ENCODE assay signal across 10 mouse cellular contexts in the genomic region with DNA sequence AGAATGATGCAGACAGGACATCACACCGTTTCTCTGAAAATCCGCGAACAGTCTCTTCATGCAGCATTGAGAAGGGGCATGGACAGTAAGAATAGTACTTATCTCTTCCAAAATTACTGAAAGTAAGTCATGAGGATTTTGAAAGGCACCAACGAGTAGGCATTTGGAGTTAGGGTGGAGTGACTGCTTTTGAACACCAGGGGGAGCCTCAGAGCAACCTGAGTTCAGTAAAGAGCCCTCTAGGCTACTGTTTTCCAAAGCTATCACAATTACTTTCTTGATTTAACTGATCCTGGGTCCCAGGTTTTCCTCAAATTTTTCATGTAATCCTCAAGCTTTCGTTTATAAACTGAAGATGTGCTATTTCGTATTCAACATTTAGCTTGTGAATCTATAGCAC. TPM values are rescaled to one million over a fixed set of nuclear protein-coding genes. Genes with fewer than 3 reads are reported as not detected.
DNase-seq lines count a peak whose midpoint lies in the region; ATAC-seq and TF ChIP-seq lines count a peak whose summit lies in the region.
"Had no signal": no experiment of that assay in that cellular context is flagged by ENCODE, and none has a peak within 500 bp of the region (broad histone marks: within the 10 kb centered on the region; RNA-seq: fewer than 3 reads in every experiment).

No protein-coding gene starts in this region.

- no peak overlapping the region for H3K27ac ChIP-seq in hindbrain, embryonic 10.5 days
- H3K27ac ChIP-seq in hindbrain, embryonic 16.5 days (ENCODE audit: low read depth, low read length) = no peak overlapping the region
- no peak overlapping the region for H3K27ac ChIP-seq in ES-Bruce4 (ENCODE audit: insufficient read depth, low read length)
- no peak overlapping the region for H3K27ac ChIP-seq in forebrain, embryonic 16.5 days (ENCODE audit: low read length)
- no peak overlapping the region for H3K27ac ChIP-seq in midbrain, postnatal 0 days (ENCODE audit: low read depth, low read length)
- H3K27ac ChIP-seq: embryonic facial prominence, embryonic 12.5 days had no signal

- no peak for ATAC-seq in hindbrain, embryonic 16.5 days
- 0 out of 2 replicates have a peak, but pooled peaks have one; percentile 58 for ATAC-seq in forebrain, embryonic 16.5 days
- ATAC-seq in midbrain, postnatal 0 days (ENCODE audit: low FRiP score) = no peak

- TF ChIP-seq CTCF in ES-Bruce4 (IDR thresholded peaks at IDR 0.05; ENCODE audit: low read depth, low read length) = peak; percentile 35
- peak; percentile 90 for TF ChIP-seq CTCF in midbrain, postnatal 0 days (IDR thresholded peaks at IDR 0.05)

- no peaks in the 10 kb centered on the region for H3K4me1 ChIP-seq in hindbrain, embryonic 10.5 days (replicated peaks)
- no peaks in the 10 kb centered on the region for H3K4me1 ChIP-seq in hindbrain, embryonic 16.5 days (ENCODE audit: control insufficient read depth, insufficient read depth, low read depth, low read length)
- no peaks in the 10 kb centered on the region for H3K4me1 ChIP-seq in ES-Bruce4 (ENCODE audit: control insufficient read depth, insufficient read depth, low read length)
- no peaks in the 10 kb centered on the region for H3K4me1 ChIP-seq in forebrain, embryonic 16.5 days (replicated peaks; ENCODE audit: control insufficient read depth, insufficient read depth, low read length)
- no peaks in the 10 kb centered on the region for H3K4me1 ChIP-seq in midbrain, postnatal 0 days (ENCODE audit: insufficient read depth, low read length)
- H3K4me1 ChIP-seq: embryonic facial prominence, embryonic 12.5 days had no signal

- no peaks in the 10 kb centered on the region for H3K27me3 ChIP-seq in hindbrain, embryonic 10.5 days (ENCODE audit: insufficient read depth, poor library complexity, severe bottlenecking)
- no peaks in the 10 kb centered on the region for H3K27me3 ChIP-seq in hindbrain, embryonic 16.5 days (replicated peaks; ENCODE audit: control insufficient read depth, insufficient read depth, low read length)
- H3K27me3 ChIP-seq in ES-Bruce4 (ENCODE audit: control insufficient read depth, insufficient read depth, low read length, poor library complexity, severe bottlenecking) = no peaks in the 10 kb centered on the region
- H3K27me3 ChIP-seq in forebrain, embryonic 16.5 days (replicated peaks; ENCODE audit: control insufficient read depth, insufficient read depth, low read length) = no peaks in the 10 kb centered on the region
- no peaks in the 10 kb centered on the region for H3K27me3 ChIP-seq in midbrain, postnatal 0 days (ENCODE audit: insufficient read depth, low read length)
- H3K27me3 ChIP-seq: embryonic facial prominence, embryonic 12.5 days had no signal

- no peak overlapping the region for H3K4me3 ChIP-seq in hindbrain, embryonic 10.5 days
- H3K4me3 ChIP-seq in hindbrain, embryonic 16.5 days (ENCODE audit: low read length) = no peak overlapping the region
- no peak overlapping the region for H3K4me3 ChIP-seq in ES-Bruce4 (ENCODE audit: low read depth, low read length)
- no peak overlapping the region for H3K4me3 ChIP-seq in forebrain, embryonic 16.5 days (replicated peaks; ENCODE audit: low read length)
- no peak overlapping the region for H3K4me3 ChIP-seq in midbrain, postnatal 0 days (ENCODE audit: low read depth, low read length)
- H3K4me3 ChIP-seq: embryonic facial prominence, embryonic 12.5 days had no signal

- no peaks in the 10 kb centered on the region for H3K36me3 ChIP-seq in hindbrain, embryonic 10.5 days
- H3K36me3 ChIP-seq in hindbrain, embryonic 16.5 days (ENCODE audit: control insufficient read depth, insufficient read depth, low read length) = no peaks in the 10 kb centered on the region
- no peaks in the 10 kb centered on the region for H3K36me3 ChIP-seq in ES-Bruce4 (ENCODE audit: control insufficient read depth, insufficient read depth, low read length, poor library complexity, severe bottlenecking)
- H3K36me3 ChIP-seq in forebrain, embryonic 16.5 days (ENCODE audit: control insufficient read depth, insufficient read depth) = no peaks in the 10 kb centered on the region
- no peaks in the 10 kb centered on the region for H3K36me3 ChIP-seq in midbrain, postnatal 0 days (ENCODE audit: insufficient read depth, low read length)
- H3K36me3 ChIP-seq: embryonic facial prominence, embryonic 12.5 days had no signal

- 26% methylated on average over 6 of the region's 6 CpGs for WGBS in hindbrain, embryonic 10.5 days
- WGBS in hindbrain, embryonic 16.5 days = 29% methylated on average over 6 of the region's 6 CpGs
- 30% methylated on average over 6 of the region's 6 CpGs for WGBS in forebrain, embryonic 16.5 days
- 31% methylated on average over 6 of the region's 6 CpGs for WGBS in midbrain, postnatal 0 days

- H3K9ac ChIP-seq in hindbrain, embryonic 16.5 days (ENCODE audit: low read depth, low read length) = no peak overlapping the region
- no peak overlapping the region for H3K9ac ChIP-seq in ES-Bruce4 (ENCODE audit: low read depth, poor library complexity, severe bottlenecking)
- no peak overlapping the region for H3K9ac ChIP-seq in forebrain, embryonic 16.5 days (replicated peaks; ENCODE audit: low read depth, low read length)
- H3K9ac ChIP-seq in midbrain, postnatal 0 days (replicated peaks; ENCODE audit: low read length, poor library complexity, severe bottlenecking) = no peak overlapping the region
- H3K9ac ChIP-seq: embryonic facial prominence, embryonic 12.5 days had no signal

- H3K4me2 ChIP-seq in hindbrain, embryonic 16.5 days (ENCODE audit: low read length) = no peak overlapping the region
- no peak overlapping the region for H3K4me2 ChIP-seq in forebrain, embryonic 16.5 days (ENCODE audit: low read length)
- no peak overlapping the region for H3K4me2 ChIP-seq in midbrain, postnatal 0 days (ENCODE audit: low read depth, low read length, poor library complexity, severe bottlenecking)
- H3K4me2 ChIP-seq: embryonic facial prominence, embryonic 12.5 days had no signal

- TF ChIP-seq EP300 in ES-Bruce4 (IDR thresholded peaks at IDR 0.05; ENCODE audit: insufficient read depth, low read depth, low read length) = no peak

- peak; percentile 44 for DNase-seq in hindbrain, embryonic 10.5 days (ENCODE audit: low spot score)
- peak; percentile 28 for DNase-seq in c-Kit-positive CD71-negative TER-119-negative erythroid progenitor cells, embryonic 14.5 days (ENCODE audit: low read depth)
- DNase-seq in layer of hippocampus, postnatal 25 days (ENCODE audit: extremely low spot score in 1 of 2, low spot score in 1 of 2) = peak; percentile 16 to 55
- DNase-seq in midbrain, postnatal 0 days (ENCODE audit: low spot score) = peak; percentile 66
- DNase-seq in T-cell, adult 2 months (ENCODE audit: low spot score) = no peak

- TF ChIP-seq POLR2A in ES-Bruce4 (IDR thresholded peaks at IDR 0.05; ENCODE audit: insufficient read depth, low read length) = no peak

- no peaks in the 10 kb centered on the region for H3K9me3 ChIP-seq in hindbrain, embryonic 10.5 days
- no peaks in the 10 kb centered on the region for H3K9me3 ChIP-seq in hindbrain, embryonic 16.5 days (ENCODE audit: control insufficient read depth, low read length)
- no peaks in the 10 kb centered on the region for H3K9me3 ChIP-seq in ES-Bruce4 (replicated peaks; ENCODE audit: control insufficient read depth, insufficient read depth, low read length, poor library complexity, severe bottlenecking)
- no peaks in the 10 kb centered on the region for H3K9me3 ChIP-seq in forebrain, embryonic 16.5 days (ENCODE audit: control insufficient read depth, low read length)
- no peaks in the 10 kb centered on the region for H3K9me3 ChIP-seq in midbrain, postnatal 0 days (ENCODE audit: low read length)
- H3K9me3 ChIP-seq: embryonic facial prominence, embryonic 12.5 days had no signal

RNA-seq across cellular contexts. Expression of gene Smgc, which starts 56.9 kb away (rescaled TPM):
- polyA plus RNA-seq in hindbrain, embryonic 10.5 days (2016; fragmentation: Nextera tagmentation; extraction: Ambion mirVana) = not detected in 2 replicates
- polyA plus RNA-seq in hindbrain, embryonic 16.5 days (2015; fragmentation: Nextera tagmentation; extraction: Ambion mirVana) = not detected in 2 replicates
- not detected in 2 replicates for polyA plus RNA-seq in ES-Bruce4 (2011; ENCODE audit: insufficient read depth, insufficient read length, low read depth, missing spikeins)
- not detected in 2 replicates for polyA plus RNA-seq in forebrain, embryonic 16.5 days (2015; fragmentation: Nextera tagmentation; extraction: Ambion mirVana)
- not detected for total RNA-seq in layer of hippocampus, postnatal 25 days (2021)
- total RNA-seq in midbrain, postnatal 0 days (2014; rRNA removed) = not detected in 2 replicates
- polyA plus RNA-seq in midbrain, postnatal 0 days (2015; fragmentation: Nextera tagmentation; extraction: Ambion mirVana) = not detected in 2 replicates
- polyA plus RNA-seq: liver, embryonic 16.5 days had no signal
